Mouse (Mus musculus) forebrain, embryonic 11.5 days (tissue): ENCODE results near the gene Gm20605. TPM values are rescaled to one million over a fixed set of nuclear protein-coding genes. Genes with fewer than 3 reads are reported as not detected.
A peak's percentile ranks its signal among the peaks of the same experiment; 100 is the strongest.

ENCODE experiments used
- ATAC-seq: fragments of 200-750 bp; cut with Nextera tagmentation; replicated peaks from 2 replicates; pipeline ENCODE4 v1.8.0; 2017; ENCODE audit warnings: moderate TSS enrichment; ENCODE audit not compliant: low FRiP score
- DNase-seq: peaks from one replicate; pipeline ENCODE4 v3.0.0-alpha.2; 2017; ENCODE audit warnings: low spot score
- H3K27ac ChIP-seq: fragments of 300-500 bp; sonication (generic); 2 replicates; pipeline ENCODE4 v1.5.1; 2014; ENCODE audit warnings: low read depth, low read length
- H3K27me3 ChIP-seq: fragments of 300-500 bp; sonication (generic); 2 replicates; pipeline ENCODE4 v1.6.1; 2014; ENCODE audit warnings: mild to moderate bottlenecking, low read length, mixed read lengths; ENCODE audit not compliant: control insufficient read depth, insufficient read depth
- H3K36me3 ChIP-seq: fragments of 300-500 bp; sonication (generic); 2 replicates; pipeline ENCODE4 v1.6.1; 2014; ENCODE audit warnings: mild to moderate bottlenecking, low read length, moderate library complexity, mixed read lengths; ENCODE audit not compliant: control insufficient read depth, insufficient read depth
- H3K4me1 ChIP-seq: fragments of 300-500 bp; sonication (generic); replicated peaks from 2 replicates; pipeline ENCODE4 v1.6.1; 2014; ENCODE audit warnings: low read length, mixed read lengths; ENCODE audit not compliant: control insufficient read depth, insufficient read depth
- H3K4me2 ChIP-seq: fragments of 300-500 bp; sonication (generic); 2 replicates; pipeline ENCODE4 v1.6.1; 2014; ENCODE audit warnings: low read depth, mild to moderate bottlenecking, low read length, moderate library complexity, mixed read lengths; ENCODE audit not compliant: severe bottlenecking
- H3K4me3 ChIP-seq: fragments of 300-500 bp; sonication (generic); 2 replicates; pipeline ENCODE4 v1.5.1; 2014; ENCODE audit warnings: low read depth, low read length
- H3K9ac ChIP-seq: fragments of 300-500 bp; sonication (generic); 2 replicates; pipeline ENCODE4 v1.6.1; 2014; ENCODE audit warnings: low read length
- H3K9me3 ChIP-seq: fragments of 300-500 bp; sonication (generic); 2 replicates; pipeline ENCODE4 v1.6.1; 2016; ENCODE audit warnings: low read length, mixed read lengths; ENCODE audit not compliant: control insufficient read depth
- WGBS: fragments of 180-500 bp; shearing (Covaris S2); extraction: QIAGEN DNeasy Blood & Tissue Kit; methylation state at CpG from one replicate; pipeline ENCODE4 v1.1.7; 2014; 5-methylcytosine and 5-hydroxymethylcytosine counted together
- polyA plus RNA-seq: library from polyadenylated mRNA; unstranded; fragments of >200 nt; fragmentation: Nextera tagmentation; extraction: Ambion mirVana; gene quantifications from 2 replicates; pipeline ENCODE4 v1.2.1, GENCODE M21; 2014

The Gm20605 gene
- polyA plus RNA-seq, 1 experiment from 2014 or later, result 9.9 TPM

DNA sequence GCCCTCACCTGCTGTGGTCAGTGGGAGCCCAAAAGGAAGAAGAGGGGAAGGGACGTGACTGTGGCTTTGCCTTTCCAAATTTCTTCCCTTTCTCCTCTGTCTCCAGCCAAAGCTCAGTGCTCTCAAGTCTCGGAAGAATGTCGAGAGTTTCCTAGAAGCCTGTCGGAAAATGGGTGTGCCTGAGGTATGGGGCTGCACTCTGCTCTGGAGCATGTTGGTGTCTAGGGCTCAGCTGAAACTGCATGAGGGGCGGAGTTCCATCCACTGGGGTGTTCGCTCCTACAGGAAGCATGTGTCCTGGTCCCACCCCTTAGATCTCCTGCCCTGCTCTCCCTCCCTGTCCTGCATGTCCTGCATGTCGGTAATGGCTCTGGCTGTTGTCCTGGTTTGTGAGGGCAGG is 10.5 kb downstream of the Gm20605 start:
- Histone ChIP-seq H3K27ac (no peak overlapping the region), H3K4me3 (no peak overlapping the region), H3K9me3 (no peaks in the 10 kb centered on the region), H3K4me1 (no peaks in the 10 kb centered on the region), H3K36me3 (peaks cover 12% of the 10 kb centered on the region), H3K27me3 (peaks cover 10% of the 10 kb centered on the region), H3K9ac (no peak overlapping the region), H3K4me2 (no peak overlapping the region)
- no peak for ATAC-seq
- DNase-seq, result no peak
- 89% methylated on average over 7 of the region's 7 CpGs for WGBS

DNA sequence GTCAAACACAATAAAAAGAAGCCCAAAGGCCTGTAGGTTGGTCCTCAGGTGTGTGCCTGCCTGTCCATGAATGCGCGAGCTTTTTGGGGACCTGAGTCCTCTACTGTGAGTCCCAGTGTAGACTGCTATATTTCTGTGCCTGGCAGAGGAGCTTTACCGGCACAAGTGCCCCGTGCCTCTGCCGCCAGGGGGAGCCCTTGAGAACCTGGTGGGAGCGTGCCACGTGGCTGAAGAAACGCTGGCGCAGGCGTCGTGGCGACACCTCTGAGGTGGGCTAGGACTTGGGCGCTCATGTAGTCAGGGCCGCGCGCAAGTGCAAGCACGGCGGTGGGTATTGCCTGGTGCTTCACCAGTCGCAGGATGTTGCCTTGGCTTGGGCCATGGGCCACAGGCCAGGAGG is 12.1 kb downstream of the Gm20605 start, which contains the start of gene Sap25:
Gene Sap25, plus strand, starts transcription at position 281 of the 400 bp plus-strand sequence.
- Histone ChIP-seq H3K27ac (no peak within 1 kb of the TSS), H3K4me3 (no peak within 1 kb of the TSS), H3K9me3 (no peaks in the 10 kb centered on the region), H3K4me2 (no peak within 1 kb of the TSS), H3K27me3 (peaks cover 25% of the 10 kb centered on the region), H3K4me1 (peaks cover 5% of the 10 kb centered on the region; the same call in 1 of the 2 replicates), H3K36me3 (peaks cover 9% of the 10 kb centered on the region), H3K9ac (no peak within 1 kb of the TSS)
- no peak for ATAC-seq
- no peak for DNase-seq
- 89% methylated on average over 19 of the region's 19 CpGs for WGBS

DNA sequence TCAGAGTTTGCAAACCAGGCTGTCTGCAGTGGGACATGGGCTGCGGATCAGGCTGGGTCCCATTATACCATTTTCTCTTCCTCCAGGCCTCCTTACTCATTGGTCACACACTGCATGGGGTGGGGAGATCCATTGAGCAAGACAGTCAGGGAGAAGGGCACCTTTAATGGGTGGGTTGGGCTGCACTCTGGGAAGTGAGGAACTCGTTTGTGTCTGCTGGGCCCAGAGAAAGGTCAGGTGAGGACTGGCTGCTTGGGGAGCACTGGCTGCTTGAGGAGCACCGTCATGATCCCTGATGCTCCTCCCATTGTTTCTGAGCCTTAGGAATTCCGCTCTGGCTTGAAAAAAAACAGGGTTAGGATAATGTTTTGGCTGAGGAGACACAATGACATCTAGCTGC is 13.9 kb downstream of the Gm20605 start:
- H3K4me1 ChIP-seq, result peaks cover 5% of the 10 kb centered on the region; the same call in 1 of the 2 replicates
- no peak overlapping the region for H3K4me3 ChIP-seq
- WGBS, result 47% methylated on average over 4 of the region's 4 CpGs
- no peak overlapping the region for H3K4me2 ChIP-seq
- H3K27ac ChIP-seq, result no peak overlapping the region
- no peak overlapping the region for H3K9ac ChIP-seq
- peaks cover 27% of the 10 kb centered on the region for H3K27me3 ChIP-seq
- peaks cover 9% of the 10 kb centered on the region for H3K36me3 ChIP-seq
- ATAC-seq, result no peak
- no peaks in the 10 kb centered on the region for H3K9me3 ChIP-seq
- DNase-seq, result no peak

- no peak overlapping the region for H3K4me2 ChIP-seq
- no peak overlapping the region for H3K4me3 ChIP-seq
- WGBS, result 38% methylated on average over 19 of the region's 19 CpGs
- no peak for ATAC-seq
- no peak overlapping the region for H3K27ac ChIP-seq
- DNase-seq, result no peak
- no peaks in the 10 kb centered on the region for H3K9me3 ChIP-seq
- H3K4me1 ChIP-seq, result peaks cover 5% of the 10 kb centered on the region; the same call in 1 of the 2 replicates
- H3K27me3 ChIP-seq, result peaks cover 27% of the 10 kb centered on the region
- peaks cover 9% of the 10 kb centered on the region for H3K36me3 ChIP-seq
- H3K9ac ChIP-seq, result no peak overlapping the region
Observed at GRCm38 (mm10) chr5:137644484-137644883, 15.5 kb downstream of the Gm20605 start.

GRCm38 (mm10) chr5:137645091-137645651 is 16.2 kb downstream of the Gm20605 start:
- Histone ChIP-seq H3K9ac (peak overlapping the region; percentile 27; the same call in 1 of the 2 replicates), H3K36me3 (peaks cover 9% of the 10 kb centered on the region), H3K4me3 (peak overlapping the region; percentile 11), H3K4me1 (peaks cover 8% of the 10 kb centered on the region; the same call in 1 of the 2 replicates), H3K27ac (no peak overlapping the region), H3K4me2 (peak overlapping the region; percentile 40), H3K27me3 (peaks cover 27% of the 10 kb centered on the region), H3K9me3 (no peaks in the 10 kb centered on the region)
- DNase-seq (peak; percentile 67), ATAC-seq (no peak)
- 3% methylated on average over 44 of the region's 44 CpGs for WGBS

- Histone ChIP-seq H3K4me2 (peak within 1 kb of the TSS; percentile 40), H3K9ac (peak within 1 kb of the TSS; percentile 27; the same call in 1 of the 2 replicates), H3K4me3 (peak within 1 kb of the TSS; percentile 11), H3K9me3 (no peaks in the 10 kb centered on the region), H3K4me1 (peaks cover 8% of the 10 kb centered on the region; the same call in 1 of the 2 replicates), H3K36me3 (peaks cover 4% of the 10 kb centered on the region), H3K27me3 (peaks cover 27% of the 10 kb centered on the region), H3K27ac (no peak within 1 kb of the TSS)
- DNase-seq, result no peak
- WGBS, result 12% methylated on average over 11 of the region's 11 CpGs
- no peak for ATAC-seq
Observed at GRCm38 (mm10) chr5:137645652-137646091, 16.7 kb downstream of the Gm20605 start, which contains the start of gene Irs3. TSS of gene Irs3 (minus strand) at chr5:137645714.

- no peak overlapping the region for H3K4me2 ChIP-seq
- H3K27ac ChIP-seq, result no peak overlapping the region
- DNase-seq (no peak), ATAC-seq (no peak)
- peaks cover 8% of the 10 kb centered on the region; the same call in 1 of the 2 replicates for H3K4me1 ChIP-seq
- WGBS, result 79% methylated on average over 9 of the region's 9 CpGs
- H3K36me3 ChIP-seq, result peaks cover 3% of the 10 kb centered on the region
- no peak overlapping the region for H3K4me3 ChIP-seq
- H3K9ac ChIP-seq, result no peak overlapping the region
- peaks cover 27% of the 10 kb centered on the region for H3K27me3 ChIP-seq
- no peaks in the 10 kb centered on the region for H3K9me3 ChIP-seq
Observed at GRCm38 (mm10) chr5:137647827-137648601, 19.0 kb downstream of the Gm20605 start.

- Histone ChIP-seq H3K9ac (no peak overlapping the region), H3K36me3 (peaks cover 3% of the 10 kb centered on the region), H3K27ac (no peak overlapping the region), H3K4me1 (peaks cover 8% of the 10 kb centered on the region; the same call in 1 of the 2 replicates), H3K27me3 (peaks cover 19% of the 10 kb centered on the region), H3K4me2 (no peak overlapping the region), H3K9me3 (no peaks in the 10 kb centered on the region), H3K4me3 (no peak overlapping the region)
- ATAC-seq (no peak), DNase-seq (no peak)
- 38% methylated on average over 4 of the region's 4 CpGs for WGBS
Observed at GRCm38 (mm10) chr5:137649251-137649650, 20.3 kb downstream of the Gm20605 start.
